Mouse (Mus musculus) skeletal muscle tissue, adult 2 months (tissue): ENCODE measurements around the gene Fbl.
A peak's percentile ranks its signal among the peaks of the same experiment; 100 is the strongest.
"Not testable (repeated sequence)": the region's sequence is repeated elsewhere in the genome, so short reads cannot be mapped to it uniquely, and the experiment has no call there.

Source experiments
- DNase-seq: peaks from one replicate; pipeline ENCODE4 v3.0.0-alpha.2; 2012; ENCODE audit warnings: low read depth, low spot score

Gene Fbl

GRCm38 (mm10) chr7:28191903-28192302 is 22.4 kb downstream of the Fbl start:
- no peak for DNase-seq

- no peak for DNase-seq
These were observed 26.0 kb downstream of the Fbl start for GRCm38 (mm10) chr7:28195414-28196098.

- DNase-seq, result peak; percentile 95
These were observed 27.0 kb downstream of the Fbl start for GRCm38 (mm10) chr7:28196528-28196927.

- DNase-seq, result no peak
These were observed 29.5 kb downstream of the Fbl start for GRCm38 (mm10) chr7:28199054-28199453.

GRCm38 (mm10) chr7:28203207-28204108 is 33.9 kb downstream of the Fbl start:
- peak; percentile 98 for DNase-seq

- no peak for DNase-seq
These were observed 36.6 kb downstream of the Fbl start for GRCm38 (mm10) chr7:28206044-28206600.

GRCm38 (mm10) chr7:28208396-28208987 is 39.0 kb downstream of the Fbl start:
- no peak for DNase-seq

- DNase-seq, result peak; percentile 90
These were observed 39.5 kb downstream of the Fbl start for GRCm38 (mm10) chr7:28208988-28209508.

GRCm38 (mm10) chr7:28210731-28211130 is 41.2 kb downstream of the Fbl start:
- no peak for DNase-seq

GRCm38 (mm10) chr7:28214142-28214541 is 44.6 kb downstream of the Fbl start:
- no peak for DNase-seq

GRCm38 (mm10) chr7:28215950-28216349 is 46.4 kb downstream of the Fbl start:
- not testable (repeated sequence) for DNase-seq

GRCm38 (mm10) chr7:28217811-28218210 is 48.3 kb downstream of the Fbl start:
- not testable (repeated sequence) for DNase-seq

- DNase-seq, result not testable (repeated sequence)
These were observed 49.6 kb downstream of the Fbl start for GRCm38 (mm10) chr7:28218951-28219740.

GRCm38 (mm10) chr7:28226836-28227235 is 57.3 kb downstream of the Fbl start:
- not testable (repeated sequence) for DNase-seq

- DNase-seq, result not testable (repeated sequence)
These were observed 57.9 kb downstream of the Fbl start for GRCm38 (mm10) chr7:28227421-28227820.
